Mouse (Mus musculus): ENCODE results near the gene Hecw1. TPM values are rescaled to one million over a fixed set of nuclear protein-coding genes. Genes with fewer than 3 reads are reported as not detected.

The Hecw1 gene
- polyA plus RNA-seq, 1 experiment = not detected

DNA sequence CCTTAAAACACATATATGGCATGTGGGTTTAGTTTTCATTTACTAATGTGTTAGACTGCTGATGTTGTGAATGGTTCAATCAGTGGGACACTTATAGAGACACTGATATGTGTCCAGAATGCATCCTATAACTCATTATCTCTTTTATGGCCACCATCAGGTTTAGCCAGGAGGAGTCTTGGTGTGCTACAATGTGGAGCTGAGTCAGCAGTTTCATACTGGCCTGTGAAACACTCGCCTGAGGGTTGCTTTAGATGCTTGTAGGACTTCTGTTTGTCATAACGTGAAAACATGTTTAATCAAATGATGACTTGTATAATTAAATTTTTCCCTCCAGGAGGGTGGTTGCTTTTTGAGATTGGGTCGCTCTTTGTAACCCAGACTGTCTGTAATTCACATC lies 343.4 kb downstream of the Hecw1 start:
- Histone ChIP-seq H3K4me3 (ENCODE audit: insufficient read depth, low read depth, low read length) (no peak overlapping the region), H3K4me1 (ENCODE audit: control insufficient read depth, insufficient read depth, insufficient read length, low read length) (no peaks in the 10 kb centered on the region)

GRCm38 (mm10) chr13:14177989-14178388 lies 345.0 kb downstream of the Hecw1 start:
- H3K4me1 ChIP-seq (ENCODE audit: control insufficient read depth, insufficient read depth, insufficient read length, low read length) = no peaks in the 10 kb centered on the region
- H3K4me3 ChIP-seq (ENCODE audit: insufficient read depth, low read depth, low read length) = no peak overlapping the region
- no peak overlapping the region for H3K27ac ChIP-seq (replicated peaks; ENCODE audit: low read depth, low read length)

More for the DNA sequence above, 343.4 kb downstream of the Hecw1 start:
- H3K27ac ChIP-seq (replicated peaks; ENCODE audit: low read depth, low read length) = no peak overlapping the region

Other genes starting within 250 kb of the Hecw1 start
- gene Mrpl32, start 89.9 kb upstream of the Hecw1 start, polyA plus RNA-seq (2012; ENCODE audit: insufficient read depth, insufficient read length, missing spikeins) = 138 and 184 TPM in 2 replicates
- 116 and 128 TPM in 2 replicates for gene Psma2, start 90.0 kb upstream of the Hecw1 start, polyA plus RNA-seq (2012; ENCODE audit: insufficient read depth, insufficient read length, missing spikeins)
- gene AW209491, start 106.9 kb upstream of the Hecw1 start, polyA plus RNA-seq (2012; ENCODE audit: insufficient read depth, insufficient read length, missing spikeins) = 17.0 and 22.0 TPM in 2 replicates